Mouse (Mus musculus) lung, adult 2 months (tissue): ENCODE results near the gene Ptpn7.

ENCODE experiments used
- CTCF ChIP-seq: fragments of 200-500 bp; IDR thresholded peaks from 2 replicates; pipeline ENCODE4 v1.5.1; 2011; ENCODE audit warnings: mild to moderate bottlenecking, low read length, control low read depth; ENCODE audit not compliant: insufficient read depth
- POLR2A ChIP-seq: fragments of 200-500 bp; IDR thresholded peaks from 2 replicates; pipeline ENCODE4 v1.6.1; 2011; ENCODE audit warnings: low read depth, mild to moderate bottlenecking, control low read depth, low read length, borderline replicate concordance; ENCODE audit errors: extremely low read depth

DNA sequence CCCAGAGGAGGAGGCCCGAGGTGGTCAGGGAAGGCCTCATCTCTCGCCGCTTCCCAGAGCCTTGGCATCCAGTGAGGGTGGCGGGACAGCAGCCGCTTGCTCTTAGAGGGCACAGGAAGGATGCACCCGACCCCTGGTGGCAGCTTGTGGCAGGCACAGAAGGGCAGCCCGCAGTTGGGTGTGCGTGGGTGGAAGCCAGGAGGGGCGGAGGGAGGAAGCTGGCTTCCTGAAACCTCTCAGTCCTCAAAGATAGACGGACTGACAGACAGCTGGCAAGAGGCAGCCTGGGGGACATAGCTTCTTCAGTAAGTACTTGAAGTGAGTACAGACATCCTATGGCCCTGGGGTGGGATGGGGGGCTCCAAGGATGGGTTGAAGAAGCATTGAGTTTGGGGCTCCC, at the start of gene Ptpn7:
- peak; percentile 69 for TF ChIP-seq CTCF
- no peak for TF ChIP-seq POLR2A
